Mouse (Mus musculus): ENCODE results near the gene Stab2.

Gene Stab2

DNA sequence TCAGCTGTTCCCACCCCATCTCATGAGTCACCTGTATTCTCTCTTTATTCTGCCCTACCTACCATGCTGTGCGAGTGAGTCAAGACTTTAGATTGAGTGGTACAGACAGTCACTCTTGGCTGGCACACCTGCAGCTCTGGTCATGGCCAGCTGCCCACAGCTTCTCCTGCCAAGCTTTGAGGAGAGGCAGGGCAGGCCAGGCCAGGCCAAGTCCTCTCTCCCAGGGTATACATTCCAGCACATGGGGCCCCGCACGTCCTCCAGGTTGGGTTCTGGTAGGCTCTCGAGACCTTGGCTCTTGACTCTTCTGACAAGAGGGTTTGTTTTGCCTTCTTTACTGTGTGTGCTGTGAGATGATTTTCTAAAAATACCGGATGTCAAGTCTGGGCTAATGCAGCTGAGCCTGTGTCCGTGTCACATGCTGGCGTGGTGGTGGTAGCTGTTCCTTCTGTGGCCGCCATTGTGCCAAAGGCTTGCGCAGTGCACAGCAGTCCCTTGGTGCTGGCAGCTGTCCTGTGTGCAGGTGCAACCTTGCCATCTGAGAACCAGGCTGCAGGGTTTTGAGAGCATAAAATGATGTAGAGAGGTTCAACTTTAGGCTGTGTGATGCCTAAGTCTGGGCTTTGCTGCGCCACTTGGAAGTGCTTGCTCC, 181.8 kb downstream of the Stab2 start:
- peak; percentile 85 to 86 for DNase-seq

DNA sequence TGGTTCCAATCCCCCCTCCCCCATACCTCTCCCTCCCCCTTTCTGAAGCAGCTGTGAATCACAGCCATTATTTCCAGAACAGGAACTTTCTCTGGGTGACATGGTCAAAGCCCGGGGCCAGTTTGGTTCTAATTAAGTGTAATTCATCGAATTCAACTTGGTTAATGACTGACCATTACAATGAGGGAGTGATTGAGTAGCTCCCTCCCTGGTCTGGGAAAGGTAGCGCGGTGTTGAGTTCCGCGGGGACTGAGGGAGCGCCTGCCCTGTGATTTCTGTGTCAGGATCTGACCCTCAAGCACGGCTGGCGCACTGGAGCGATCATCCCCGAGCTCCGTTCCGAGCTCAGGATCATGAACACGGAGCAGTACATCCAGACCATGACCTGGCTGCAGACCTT, 183.0 kb downstream of the Stab2 start:
- no peak for DNase-seq

DNA sequence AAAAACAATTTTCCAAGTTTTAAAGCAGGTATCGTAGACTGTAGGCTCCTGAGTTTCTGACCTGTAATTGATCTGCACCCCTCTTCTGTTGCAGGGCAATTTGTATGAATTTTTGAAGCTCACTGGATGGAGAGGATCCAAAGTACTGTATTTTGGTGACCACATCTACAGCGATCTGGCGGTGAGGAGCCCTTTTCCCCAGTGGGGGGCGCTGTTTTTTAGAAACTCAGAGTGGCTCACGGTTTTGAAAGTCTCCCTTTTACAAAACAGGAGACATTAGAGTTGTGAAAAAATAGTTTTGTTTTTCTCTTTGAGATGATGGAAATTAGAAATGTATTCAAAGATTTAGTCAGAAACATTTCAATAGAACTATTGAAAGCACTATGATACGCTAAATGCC, 183.7 kb downstream of the Stab2 start:
- peak in 1 of 2 experiments; percentile 47 for DNase-seq

DNA sequence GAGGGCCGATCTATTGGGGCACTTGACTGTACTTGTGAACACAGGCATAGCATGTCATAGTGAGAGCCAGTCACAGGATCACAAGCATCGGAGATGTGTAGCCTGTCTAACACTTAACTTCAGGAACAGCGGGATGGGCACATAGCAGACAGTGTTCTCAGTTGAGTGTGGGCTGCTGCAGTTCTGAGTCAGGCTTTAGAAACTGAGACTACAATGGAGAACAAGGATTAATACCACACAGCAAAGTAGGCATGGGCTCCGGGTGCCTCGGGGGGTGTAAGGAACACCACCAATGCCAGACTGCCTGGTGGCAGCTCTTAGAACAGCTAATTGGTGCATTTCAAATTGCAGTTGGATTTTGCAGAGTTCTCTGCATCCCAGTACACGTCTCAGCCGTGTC, 186.8 kb downstream of the Stab2 start:
- DNase-seq = no peak

DNA sequence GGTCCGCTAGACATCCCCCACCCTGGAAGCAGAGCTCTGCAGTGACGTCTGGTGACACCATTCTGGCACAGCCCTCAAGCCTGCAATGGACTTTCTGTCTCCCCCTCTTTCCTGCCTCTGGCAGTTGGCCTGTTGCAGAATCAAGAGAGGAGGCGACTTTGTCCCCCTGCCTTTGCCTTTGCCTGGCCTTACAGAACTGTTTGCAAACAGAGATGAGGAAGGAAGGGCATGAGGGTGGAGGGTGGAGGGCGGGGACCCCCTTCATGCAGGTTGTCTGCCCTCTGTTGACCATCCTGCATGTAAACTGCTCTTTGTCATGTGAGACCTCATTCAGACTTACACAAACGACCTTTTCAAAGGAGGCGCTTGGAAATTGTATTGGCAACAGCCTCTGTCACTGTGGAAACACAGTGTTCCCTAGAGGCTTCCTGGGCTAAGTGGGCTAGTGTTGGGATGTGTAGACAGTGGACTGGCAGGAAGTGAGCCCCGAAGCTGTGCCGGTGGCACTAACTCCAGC, 188.1 kb downstream of the Stab2 start:
- peak; percentile 62 to 67 for DNase-seq

DNA sequence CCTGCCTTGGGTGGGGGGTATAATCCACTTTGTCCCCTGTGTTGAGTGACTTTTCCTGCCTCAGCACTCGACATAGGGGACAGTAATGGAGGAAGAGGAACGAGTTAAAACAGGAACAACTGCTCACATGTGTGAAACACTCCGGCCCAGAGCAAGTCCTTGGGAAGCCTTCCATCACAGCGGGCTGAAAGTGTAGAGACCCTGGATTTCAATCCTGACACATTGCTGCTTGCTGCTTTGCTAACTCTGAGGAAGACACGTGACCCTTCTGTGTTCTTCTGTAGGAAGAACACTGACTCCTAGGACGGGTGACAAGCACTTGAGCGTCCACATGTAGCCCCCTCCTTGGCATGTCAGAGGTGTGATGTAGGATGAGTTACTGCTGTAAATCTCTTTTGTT, 192.7 kb downstream of the Stab2 start:
- DNase-seq = no peak

DNA sequence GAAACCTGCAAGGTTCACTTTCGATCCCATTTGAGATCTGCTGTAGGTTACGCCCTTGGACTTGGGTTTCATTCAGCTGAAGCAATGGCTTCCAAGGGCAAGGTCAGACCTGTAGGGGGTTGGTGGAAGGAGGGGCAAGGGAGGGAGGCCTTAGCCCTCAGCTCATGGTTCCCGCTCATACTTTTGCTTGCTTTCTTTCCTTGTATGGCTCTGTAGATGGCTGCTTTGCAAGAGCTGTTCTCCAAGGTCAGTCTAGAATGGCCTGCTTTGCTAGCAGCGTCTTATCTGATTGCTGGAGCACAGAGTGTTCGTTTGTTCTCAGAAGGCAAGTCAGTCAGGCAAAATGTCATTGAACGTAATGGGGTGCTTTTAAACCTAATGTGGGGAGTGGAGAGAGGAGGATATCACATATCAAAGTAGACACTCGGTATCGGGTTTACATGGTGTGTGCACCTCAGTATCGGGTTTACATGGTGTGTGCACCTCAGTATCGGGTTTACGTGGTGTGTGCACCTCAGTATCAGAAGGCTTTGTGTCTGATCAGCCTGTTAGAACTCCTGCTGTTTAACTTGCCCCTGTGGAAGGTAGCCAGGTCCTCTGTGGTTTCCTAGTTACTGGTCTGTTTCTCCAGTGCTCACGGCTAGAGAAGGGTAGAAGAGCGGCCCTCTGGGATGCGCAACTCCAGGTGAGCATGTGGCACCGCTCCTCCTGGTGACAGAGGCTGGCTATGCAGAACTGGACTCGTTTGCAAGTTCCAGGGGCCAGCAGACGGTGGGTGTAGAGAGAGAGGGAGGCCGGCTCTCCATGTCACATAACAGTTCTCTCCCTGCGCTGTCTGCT, 193.3 kb downstream of the Stab2 start:
- no peak for DNase-seq

DNA sequence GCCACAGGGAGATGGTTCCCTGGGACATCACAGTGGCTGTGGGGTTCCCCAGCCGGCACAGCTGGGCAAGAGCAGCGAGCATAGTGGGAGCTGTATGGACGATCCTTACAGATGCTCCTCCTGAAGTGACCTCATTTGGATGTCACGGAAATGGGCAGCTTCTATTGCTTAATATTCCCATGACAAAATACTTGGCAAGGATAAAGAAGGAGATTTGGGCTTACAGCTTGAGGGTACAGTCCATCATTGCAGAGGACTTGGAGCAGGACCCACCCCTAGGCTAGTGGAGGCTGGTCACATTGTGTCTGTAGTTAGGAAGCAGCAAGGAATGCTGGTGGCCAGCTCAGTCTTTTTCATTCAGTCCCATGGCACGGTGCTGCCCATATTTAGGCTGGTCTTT, 197.2 kb downstream of the Stab2 start:
- DNase-seq = no peak

DNA sequence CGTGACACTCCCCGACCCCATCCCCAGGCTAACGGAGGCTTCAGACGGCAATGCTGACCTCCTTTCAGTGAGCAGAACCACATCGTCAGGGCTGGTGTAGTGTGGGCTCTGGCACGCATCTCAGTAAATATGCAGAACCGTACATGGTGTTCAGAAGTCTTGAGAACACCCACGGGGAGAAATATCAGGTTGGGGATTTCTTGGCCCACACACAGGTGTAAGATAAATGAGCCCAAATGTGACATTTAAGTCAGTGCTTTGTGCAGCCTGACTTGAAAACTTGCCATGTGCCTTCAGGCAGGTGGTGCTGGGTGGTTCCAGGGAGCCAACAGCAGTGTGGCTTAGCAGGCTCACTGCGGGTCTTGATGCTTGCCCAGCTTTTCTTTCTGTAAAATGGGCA, 197.8 kb downstream of the Stab2 start:
- no peak for DNase-seq

DNA sequence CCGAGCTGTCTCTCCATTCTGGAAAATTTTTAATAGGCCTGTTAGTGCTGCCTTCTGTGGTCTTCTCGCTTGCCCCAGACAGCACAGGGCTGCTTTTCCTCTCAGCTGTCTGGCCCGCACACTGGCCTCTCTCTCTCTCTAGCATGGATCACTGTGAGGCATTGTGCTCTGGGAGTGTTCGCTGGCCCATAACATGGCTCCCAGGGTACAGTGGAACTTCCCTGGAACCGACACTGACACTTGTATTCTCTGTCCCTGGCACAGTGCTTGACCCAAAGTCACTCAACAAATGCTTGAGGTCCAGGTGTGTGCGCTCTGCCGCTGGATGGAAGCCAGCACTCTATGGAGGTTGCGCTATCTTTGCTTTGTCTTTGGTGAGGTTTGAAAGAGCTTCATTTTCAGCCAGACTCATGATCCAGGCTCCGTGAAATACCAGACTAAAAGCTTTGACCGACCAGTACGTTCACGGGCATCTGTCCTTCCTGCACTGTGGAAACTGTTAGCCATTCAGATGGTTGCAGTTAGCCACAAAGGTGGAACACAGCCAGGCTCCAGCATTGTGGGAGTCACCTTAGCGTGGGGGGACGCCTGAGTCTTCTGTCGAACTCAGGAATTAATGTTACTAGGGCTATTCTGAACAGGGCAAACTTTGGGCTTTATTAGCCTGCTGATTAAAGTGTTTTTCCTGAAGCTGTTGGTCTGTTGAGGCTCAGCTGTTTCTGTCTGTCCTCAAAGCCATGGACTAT, 199.6 kb downstream of the Stab2 start:
- no peak for DNase-seq

DNA sequence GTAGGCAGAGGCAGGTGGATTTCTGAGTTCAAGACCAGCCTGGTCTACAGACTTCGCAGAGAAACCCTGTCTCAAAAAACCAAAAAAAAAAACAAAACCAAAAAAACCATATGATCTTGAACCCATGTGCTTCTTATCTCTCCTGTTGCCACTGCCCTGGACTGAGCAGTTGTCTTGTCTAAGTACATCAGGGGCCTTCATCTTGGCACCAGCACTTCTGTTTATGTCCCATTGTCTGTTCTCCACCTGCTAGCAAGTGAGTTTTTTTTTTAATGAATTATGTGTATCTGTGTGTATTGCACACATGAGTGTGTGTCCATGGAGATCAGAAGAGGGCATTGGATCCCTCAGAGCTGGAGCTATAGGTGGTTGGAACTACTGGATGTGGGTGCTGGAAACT, 200.5 kb downstream of the Stab2 start:
- DNase-seq = no peak

DNA sequence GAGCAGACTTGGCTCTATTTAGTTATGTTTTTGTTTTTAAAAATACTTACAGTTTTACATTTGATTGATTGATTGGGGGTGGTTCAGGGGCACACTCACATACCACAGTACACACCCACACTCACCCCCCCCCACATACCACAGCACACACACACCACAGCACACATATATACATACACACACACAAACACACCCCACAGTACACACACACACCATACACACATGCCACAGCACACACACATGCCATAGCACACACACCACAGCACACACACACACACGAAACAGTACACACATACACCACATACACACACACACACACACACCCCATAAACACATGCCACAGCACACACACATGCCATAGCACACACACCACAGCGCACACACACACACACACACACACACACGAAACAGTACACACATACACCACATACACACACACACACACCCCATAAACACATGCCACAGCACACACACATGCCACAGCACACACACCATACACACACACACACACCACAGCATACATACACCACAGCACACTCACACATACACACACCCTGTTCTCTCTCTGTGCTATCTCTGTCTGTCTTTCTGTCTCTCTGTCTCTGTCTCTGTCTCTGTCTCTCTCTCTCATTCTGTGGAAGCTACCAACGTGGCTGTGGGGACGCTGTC, 211.6 kb downstream of the Stab2 start:
- no peak for DNase-seq

DNA sequence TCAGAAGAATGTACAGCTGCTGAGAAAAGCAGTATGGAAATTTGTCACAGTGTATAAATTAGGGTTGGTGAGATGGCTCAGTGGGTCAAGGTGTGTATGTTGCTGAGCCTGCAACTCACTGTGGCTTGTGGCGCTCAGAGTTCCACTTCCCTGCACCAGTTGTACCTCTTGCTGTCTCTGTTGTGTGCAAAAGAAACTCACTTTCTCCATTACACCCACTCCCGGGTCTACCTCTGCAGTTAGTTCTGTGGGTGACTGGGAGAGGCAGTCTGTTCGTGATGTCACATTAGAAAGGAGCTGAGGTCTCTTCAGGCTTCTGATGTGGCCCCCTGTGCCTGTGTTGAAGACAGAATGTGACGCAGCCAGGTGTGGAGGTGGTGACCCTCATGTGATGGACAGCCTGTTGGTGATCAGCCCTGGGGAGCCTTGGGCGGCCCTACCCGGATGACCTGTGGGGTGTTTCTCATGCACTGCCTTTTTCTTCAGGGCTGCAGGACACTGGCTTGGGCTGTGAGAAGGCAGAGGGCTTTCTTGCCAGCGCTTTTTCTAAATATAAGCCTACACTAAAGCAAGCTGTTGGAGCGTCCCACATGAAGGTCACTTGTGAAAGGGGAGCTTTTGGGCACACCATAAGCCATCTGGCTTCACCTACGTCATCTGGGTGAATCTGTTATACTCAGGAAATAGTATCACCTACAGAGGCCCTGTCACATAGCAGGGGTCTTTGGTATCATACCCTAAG, 212.9 kb downstream of the Stab2 start:
- DNase-seq = no peak

DNA sequence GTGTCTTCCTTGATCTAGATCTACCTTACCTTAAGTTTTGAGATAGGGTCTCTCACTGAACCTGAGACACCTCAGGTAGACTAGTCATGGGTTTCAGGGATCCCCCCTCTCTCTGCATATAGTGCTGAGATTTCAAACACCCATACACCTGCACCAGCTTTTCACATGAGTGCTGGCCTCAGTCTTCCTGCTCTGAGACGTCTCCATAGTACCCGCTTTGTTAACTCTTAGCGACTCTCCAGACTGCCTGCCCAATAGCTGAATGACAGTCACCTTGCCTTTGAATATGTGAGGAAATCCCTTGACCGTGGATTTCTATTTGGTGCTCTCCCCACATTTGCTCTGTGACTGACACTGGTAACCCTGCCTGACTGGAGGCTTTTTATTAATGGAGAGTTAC, 213.6 kb downstream of the Stab2 start:
- DNase-seq = no peak

DNA sequence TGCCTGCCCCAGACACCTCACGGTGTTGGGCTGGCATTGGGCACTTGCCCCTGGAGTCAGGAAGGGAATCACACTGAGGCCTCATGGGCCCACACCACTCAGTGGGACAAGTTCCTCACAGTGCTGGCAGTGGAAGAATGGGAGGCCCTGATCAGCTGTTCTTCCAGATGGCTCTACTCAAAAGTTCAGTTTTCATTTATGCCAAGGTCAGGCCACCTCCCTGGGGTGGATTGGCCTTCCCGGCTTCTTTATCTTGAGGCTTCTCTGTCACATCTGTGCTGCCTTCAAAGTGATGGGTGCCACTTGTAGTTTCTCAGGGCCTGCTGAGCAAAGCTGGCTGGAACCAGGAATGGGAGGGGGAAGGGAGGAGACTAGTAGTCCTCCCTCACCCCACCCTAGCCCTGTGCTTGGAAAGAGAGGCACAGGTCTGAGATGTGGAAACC, 214.3 kb downstream of the Stab2 start:
- peak in 1 of 2 experiments; percentile 17 for DNase-seq

DNA sequence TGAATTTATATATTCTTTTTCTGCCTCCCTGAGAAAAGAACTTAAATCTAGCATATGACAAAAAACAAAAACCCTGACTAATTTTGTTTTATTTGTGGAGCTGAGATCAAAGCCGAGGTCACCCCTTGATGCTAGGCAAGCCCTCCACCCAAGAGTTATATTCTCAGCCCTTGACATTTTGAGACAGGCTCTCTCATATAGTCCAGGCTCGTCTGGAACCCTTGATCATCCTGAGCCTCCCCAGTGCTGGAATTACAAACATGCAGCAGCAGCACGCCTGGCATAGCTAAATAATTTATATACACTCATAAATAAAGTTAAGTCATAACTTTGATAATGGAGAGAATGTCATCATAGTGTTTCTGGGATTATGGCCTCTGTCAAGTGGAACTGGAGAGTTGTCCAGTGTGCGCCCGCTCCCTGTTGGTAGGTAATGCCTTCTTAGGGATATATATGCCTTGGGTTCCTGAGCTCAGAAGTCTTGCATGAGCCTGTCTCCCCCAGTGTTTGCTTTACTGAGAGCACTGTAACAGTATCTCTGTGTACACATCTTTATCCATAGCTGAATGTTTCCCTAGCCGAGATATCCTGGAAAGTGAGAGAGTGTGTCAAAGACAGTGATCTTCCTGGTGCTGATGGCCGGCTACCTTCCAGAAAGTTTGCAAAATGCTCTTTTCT, 216.2 kb downstream of the Stab2 start:
- DNase-seq = no peak
